In the genomic region with DNA sequence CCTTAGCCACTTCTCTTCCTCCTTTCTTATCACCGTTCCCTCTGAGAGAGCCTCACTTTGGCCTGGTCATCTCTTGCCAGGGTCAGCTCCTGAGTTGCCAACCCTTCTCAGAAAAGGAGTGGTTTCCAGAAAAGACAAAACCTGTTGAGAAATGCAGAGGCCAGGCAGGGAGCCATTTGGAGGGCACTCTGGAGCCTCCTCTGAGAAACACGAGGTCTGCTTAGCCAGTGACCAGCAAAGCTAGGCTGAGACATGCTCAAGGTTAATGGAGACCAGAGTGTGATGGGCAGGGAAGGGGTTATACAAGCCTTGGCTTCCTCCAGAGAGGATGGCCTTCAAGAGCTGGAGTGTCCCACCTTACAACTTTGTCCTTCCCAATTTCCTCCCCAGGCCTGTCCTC, we compare ENCODE assay signal across 23 mouse cellular contexts.
"Had no signal": no experiment of that assay in that cellular context is flagged by ENCODE, and none has a peak within 500 bp of the region (broad histone marks: within the 10 kb centered on the region; RNA-seq: fewer than 3 reads in every experiment).

No protein-coding gene starts in this region.

- DNase-seq: kidney, adult 8-10 months; kidney, postnatal 10 days; kidney, postnatal 4 days; liver; liver, postnatal 0 days; lung, embryonic 14.5 days; retina, postnatal 1 day; right cerebral cortex, postnatal 25 days; spleen, adult 18-20 months; thymus, postnatal 25 days had no signal

- H3K4me2 ChIP-seq: kidney, embryonic 15.5 days; limb, embryonic 13.5 days; lung, embryonic 14.5 days; midbrain, embryonic 13.5 days; neural tube, embryonic 13.5 days; stomach, embryonic 15.5 days had no signal

- H3K27ac ChIP-seq: kidney, embryonic 15.5 days; limb, embryonic 10.5 days; limb, embryonic 13.5 days; liver, embryonic 14.5 days; macrophage; midbrain, embryonic 10.5 days; midbrain, embryonic 13.5 days; neural tube, embryonic 13.5 days; stomach, embryonic 15.5 days had no signal

- ATAC-seq: liver, postnatal 0 days; lung, postnatal 0 days; midbrain, embryonic 13.5 days; midbrain, embryonic 16.5 days had no signal

- H3K4me3 ChIP-seq: kidney, embryonic 15.5 days; limb, embryonic 10.5 days; limb, embryonic 13.5 days; megakaryocyte, embryonic 14.5 days; midbrain, embryonic 10.5 days; midbrain, embryonic 13.5 days; myocyte; neural tube, embryonic 13.5 days; stomach, embryonic 15.5 days had no signal

- H3K4me1 ChIP-seq: midbrain, embryonic 13.5 days; neural tube, embryonic 13.5 days; stomach, embryonic 15.5 days had no signal

- H3K27me3 ChIP-seq: kidney, embryonic 15.5 days; limb, embryonic 13.5 days; megakaryocyte, embryonic 14.5 days; midbrain, embryonic 13.5 days; neural tube, embryonic 13.5 days; stomach, embryonic 15.5 days had no signal

- H3K9me3 ChIP-seq: kidney, embryonic 15.5 days; limb, embryonic 10.5 days; megakaryocyte, embryonic 14.5 days; midbrain, embryonic 10.5 days; neural tube, embryonic 13.5 days; stomach, embryonic 15.5 days had no signal

- H3K36me3 ChIP-seq: kidney, embryonic 15.5 days; limb, embryonic 10.5 days; limb, embryonic 13.5 days; midbrain, embryonic 10.5 days; midbrain, embryonic 13.5 days; neural tube, embryonic 13.5 days; stomach, embryonic 15.5 days had no signal

- H3K9ac ChIP-seq: kidney, embryonic 15.5 days; limb, embryonic 13.5 days; liver, embryonic 14.5 days; liver, postnatal 0 days; lung, embryonic 14.5 days; midbrain, embryonic 13.5 days; neural tube, embryonic 13.5 days; stomach, embryonic 15.5 days had no signal
